Mouse (Mus musculus) heart, adult 2 months (tissue): ENCODE measurements at regions not wholly inside any gene's neighbourhood (a gene's known extent, or its start where the extent isn't known, plus 50 kb on each side); places are given as distances from the start of the nearest gene placed in this dataset.

Experiments used
- DNase-seq, 2 experiments: peaks; one replicate each; pipeline ENCODE4 v3.0.0; 2021
- H3K27ac ChIP-seq: fragments of 200-600 bp; 2 replicates; pipeline ENCODE4 v1.8.1; 2022
- H3K27me3 ChIP-seq: fragments of 200-500 bp; 2 replicates; pipeline ENCODE4 v1.6.1; 2012; ENCODE audit warnings: mild to moderate bottlenecking, low read length, inconsistent platforms, mixed read lengths; ENCODE audit not compliant: control insufficient read depth, insufficient read depth
- H3K36me3 ChIP-seq: fragments of 200-500 bp; 2 replicates; pipeline ENCODE4 v1.6.1; 2012; ENCODE audit warnings: low read length, inconsistent platforms; ENCODE audit not compliant: control insufficient read depth, insufficient read depth
- H3K4me1 ChIP-seq: fragments of 200-500 bp; 2 replicates; pipeline ENCODE4 v1.6.1; 2011; ENCODE audit warnings: low read length; ENCODE audit not compliant: control insufficient read depth, insufficient read depth
- H3K4me3 ChIP-seq: fragments of 200-600 bp; 2 replicates; pipeline ENCODE4 v1.8.1; 2022
- H3K79me2 ChIP-seq: fragments of 200-500 bp; replicated peaks from 2 replicates; pipeline ENCODE4 v1.6.1; 2012; ENCODE audit warnings: mild to moderate bottlenecking, inconsistent platforms, low read length, moderate library complexity, mixed read lengths; ENCODE audit not compliant: control insufficient read depth, insufficient read depth
- H3K9ac ChIP-seq: fragments of 200-500 bp; 2 replicates; pipeline ENCODE4 v1.6.1; 2012; ENCODE audit warnings: low read depth, mild to moderate bottlenecking, control low read depth, inconsistent platforms, low read length, mixed read lengths
- CTCF ChIP-seq: fragments of 200-600 bp; IDR thresholded peaks from 2 replicates; pipeline ENCODE4 v1.8.1; 2022; ENCODE audit warnings: antibody characterized with exemption, mild to moderate bottlenecking, moderate library complexity
- EP300 ChIP-seq: fragments of 200-500 bp; IDR thresholded peaks from 2 replicates; pipeline ENCODE4 v1.6.1; 2011; ENCODE audit warnings: low read depth, low read length, control low read depth; ENCODE audit not compliant: insufficient read depth
- POLR2A ChIP-seq: fragments of 200-500 bp; IDR thresholded peaks from 2 replicates; pipeline ENCODE4 v1.6.1; 2011; ENCODE audit warnings: mild to moderate bottlenecking, low read depth, low read length, control low read depth; ENCODE audit not compliant: insufficient read depth
- WGBS: fragments of 180-500 bp; shearing (Covaris S2); methylation state at CpG from one replicate; pipeline ENCODE4 v1.1.7; 2018; 5-methylcytosine and 5-hydroxymethylcytosine counted together
- intact Hi-C: fragments of 180-260 bp; cut with DNase I; formaldehyde crosslinking; loops from one replicate; pipeline ENCODE4 v1.15.1; 2025

- 33% methylated on average over 5 of the region's 5 CpGs for WGBS
- DNase-seq = no peak
- no peak overlapping the region for H3K27ac ChIP-seq
These were observed 531.9 kb upstream of the Gm19410 start for GRCm38 (mm10) chr8:35233520-35234186.

GRCm38 (mm10) chr8:35234436-35234835 is 531.2 kb upstream of the Gm19410 start:
- Histone ChIP-seq H3K4me3 (no peak overlapping the region), H3K9ac (no peak overlapping the region), H3K4me1 (peaks cover 1% of the 10 kb centered on the region), H3K79me2 (no peaks in the 10 kb centered on the region), H3K36me3 (no peaks in the 10 kb centered on the region), H3K27me3 (no peaks in the 10 kb centered on the region), H3K27ac (no peak overlapping the region)
- intact Hi-C loops = no loop called here
- WGBS = 80% methylated on average over 5 of the region's 5 CpGs
- DNase-seq = no peak
- TF ChIP-seq POLR2A (no peak), EP300 (no peak), CTCF (no peak)

More at GRCm38 (mm10) chr8:35233520-35234186, 531.9 kb upstream of the Gm19410 start:
- H3K4me3 ChIP-seq = no peak overlapping the region
- peaks cover 1% of the 10 kb centered on the region for H3K4me1 ChIP-seq
- intact Hi-C loops = no loop called here
- H3K36me3 ChIP-seq = no peaks in the 10 kb centered on the region
- H3K9ac ChIP-seq = no peak overlapping the region
- no peaks in the 10 kb centered on the region for H3K79me2 ChIP-seq
- H3K27me3 ChIP-seq = no peaks in the 10 kb centered on the region
- TF ChIP-seq CTCF = no peak
- TF ChIP-seq POLR2A = no peak
- TF ChIP-seq EP300 = no peak

- no peaks in the 10 kb centered on the region for H3K36me3 ChIP-seq
- H3K27me3 ChIP-seq = no peaks in the 10 kb centered on the region
- H3K9ac ChIP-seq = no peak overlapping the region
- TF ChIP-seq POLR2A = no peak
- no peak for TF ChIP-seq CTCF
- TF ChIP-seq EP300 = no peak
- H3K4me3 ChIP-seq = no peak overlapping the region
- H3K27ac ChIP-seq = no peak overlapping the region
- intact Hi-C loops = no loop called here
- 76% methylated on average over 8 of the region's 8 CpGs for WGBS
- H3K79me2 ChIP-seq = no peaks in the 10 kb centered on the region
- no peak for DNase-seq
- peaks cover 3% of the 10 kb centered on the region for H3K4me1 ChIP-seq
These were observed 529.6 kb upstream of the Gm19410 start for GRCm38 (mm10) chr8:35235815-35236509.

GRCm38 (mm10) chr8:35237279-35237678 is 528.3 kb upstream of the Gm19410 start:
- H3K4me3 ChIP-seq = 0 out of 2 replicates have a peak overlapping the region, but pooled peaks have one; percentile 11
- no peaks in the 10 kb centered on the region for H3K79me2 ChIP-seq
- intact Hi-C loops = no loop called here
- WGBS = 23% methylated on average over 6 of the region's 6 CpGs
- H3K27ac ChIP-seq = no peak overlapping the region
- H3K36me3 ChIP-seq = no peaks in the 10 kb centered on the region
- peak in 1 of 2 experiments; percentile 20 for DNase-seq
- H3K27me3 ChIP-seq = no peaks in the 10 kb centered on the region
- TF ChIP-seq POLR2A (no peak), EP300 (no peak), CTCF (no peak)
- H3K9ac ChIP-seq = no peak overlapping the region
- H3K4me1 ChIP-seq = peaks cover 3% of the 10 kb centered on the region

GRCm38 (mm10) chr8:35240884-35241283 is 524.7 kb upstream of the Gm19410 start:
- WGBS = 71% methylated on average over 6 of the region's 6 CpGs
- Histone ChIP-seq H3K4me1 (peaks cover 2% of the 10 kb centered on the region; the same call in 1 of the 2 replicates), H3K27ac (no peak overlapping the region), H3K4me3 (no peak overlapping the region), H3K9ac (no peak overlapping the region), H3K79me2 (no peaks in the 10 kb centered on the region), H3K27me3 (no peaks in the 10 kb centered on the region), H3K36me3 (no peaks in the 10 kb centered on the region)
- DNase-seq = no peak
- intact Hi-C loops = no loop called here
- no peak for TF ChIP-seq EP300
- no peak for TF ChIP-seq CTCF
- no peak for TF ChIP-seq POLR2A

- DNase-seq = no peak
- no peaks in the 10 kb centered on the region for H3K27me3 ChIP-seq
These were observed 522.0 kb upstream of the Gm19410 start for GRCm38 (mm10) chr8:35243555-35243954.

More at GRCm38 (mm10) chr8:35243555-35243954, 522.0 kb upstream of the Gm19410 start:
- intact Hi-C loops = no loop called here
- Histone ChIP-seq H3K4me1 (peaks cover 2% of the 10 kb centered on the region; the same call in 1 of the 2 replicates), H3K36me3 (no peaks in the 10 kb centered on the region), H3K27ac (no peak overlapping the region), H3K9ac (no peak overlapping the region), H3K79me2 (no peaks in the 10 kb centered on the region), H3K4me3 (no peak overlapping the region)
- TF ChIP-seq POLR2A = no peak
- TF ChIP-seq EP300 = no peak
- TF ChIP-seq CTCF = no peak
- 44% methylated on average over 11 of the region's 11 CpGs for WGBS
